Mouse (Mus musculus): ENCODE measurements around the gene Elk4. TPM values are rescaled to one million over a fixed set of nuclear protein-coding genes. Genes with fewer than 3 reads are reported as not detected.

The Elk4 gene
- total and polyA plus RNA-seq, 2 experiments = 17.2 to 39.4 TPM

- H3K27ac ChIP-seq (replicated peaks; ENCODE audit: insufficient read depth, low read depth, low read length) = peak overlapping the region; percentile 99
- WGBS = 74% methylated on average over 4 of the region's 4 CpGs
- peak overlapping the region; percentile 49 for H3K9ac ChIP-seq (ENCODE audit: low read depth, low read length)
- DNase-seq (ENCODE audit: extremely low read depth, low read depth, low spot score) = peak; percentile 50
- no peaks in the 10 kb centered on the region for H3K79me2 ChIP-seq (ENCODE audit: control insufficient read depth, insufficient read depth, low read length)
- H3K4me1 ChIP-seq (ENCODE audit: control insufficient read depth, insufficient read depth, low read length) = peaks cover 33% of the 10 kb centered on the region
- TF ChIP-seq POLR2A (IDR thresholded peaks at IDR 0.05; ENCODE audit: extremely low read depth, insufficient read depth, low read length) (no peak), CTCF (IDR thresholded peaks at IDR 0.05; ENCODE audit: low read depth, low read length) (no peak)
- H3K36me3 ChIP-seq (ENCODE audit: control insufficient read depth, insufficient read depth, low read length) = peaks cover 2% of the 10 kb centered on the region; the same call in 1 of the 2 replicates
- H3K4me3 ChIP-seq (ENCODE audit: insufficient read depth, low read depth, low read length) = no peak overlapping the region
- no peaks in the 10 kb centered on the region for H3K27me3 ChIP-seq (ENCODE audit: control insufficient read depth, insufficient read depth, low read length)
These were observed 17.9 kb upstream of the Elk4 start for GRCm38 (mm10) chr1:131989476-131989875.

GRCm38 (mm10) chr1:131990083-131990760, 17.2 kb upstream of the Elk4 start:
- H3K9ac ChIP-seq (ENCODE audit: low read depth, low read length) = peak overlapping the region; percentile 49
- no peak overlapping the region for H3K4me3 ChIP-seq (ENCODE audit: insufficient read depth, low read depth, low read length)
- TF ChIP-seq CTCF (IDR thresholded peaks at IDR 0.05; ENCODE audit: low read depth, low read length) (no peak), POLR2A (IDR thresholded peaks at IDR 0.05; ENCODE audit: extremely low read depth, insufficient read depth, low read length) (no peak)
- 17% methylated on average over 9 of the region's 9 CpGs for WGBS
- H3K27ac ChIP-seq (replicated peaks; ENCODE audit: insufficient read depth, low read depth, low read length) = peak overlapping the region; percentile 99
- peaks cover 33% of the 10 kb centered on the region for H3K4me1 ChIP-seq (ENCODE audit: control insufficient read depth, insufficient read depth, low read length)
- H3K79me2 ChIP-seq (ENCODE audit: control insufficient read depth, insufficient read depth, low read length) = no peaks in the 10 kb centered on the region
- peaks cover 2% of the 10 kb centered on the region; the same call in 1 of the 2 replicates for H3K36me3 ChIP-seq (ENCODE audit: control insufficient read depth, insufficient read depth, low read length)
- DNase-seq (ENCODE audit: extremely low read depth, low read depth, low spot score) = peak; percentile 96
- no peaks in the 10 kb centered on the region for H3K27me3 ChIP-seq (ENCODE audit: control insufficient read depth, insufficient read depth, low read length)

GRCm38 (mm10) chr1:131992561-131993001, 14.8 kb upstream of the Elk4 start:
- peak; percentile 99 for DNase-seq (ENCODE audit: extremely low read depth, low read depth, low spot score)
- Histone ChIP-seq H3K4me3 (ENCODE audit: insufficient read depth, low read depth, low read length) (no peak overlapping the region), H3K9ac (ENCODE audit: low read depth, low read length) (peak overlapping the region; percentile 17), H3K4me1 (ENCODE audit: control insufficient read depth, insufficient read depth, low read length) (peaks cover 33% of the 10 kb centered on the region), H3K79me2 (ENCODE audit: control insufficient read depth, insufficient read depth, low read length) (no peaks in the 10 kb centered on the region), H3K27me3 (ENCODE audit: control insufficient read depth, insufficient read depth, low read length) (no peaks in the 10 kb centered on the region), H3K27ac (replicated peaks; ENCODE audit: insufficient read depth, low read depth, low read length) (peak overlapping the region; percentile 88), H3K36me3 (ENCODE audit: control insufficient read depth, insufficient read depth, low read length) (no peaks in the 10 kb centered on the region)
- 12% methylated on average over 7 of the region's 7 CpGs for WGBS
- TF ChIP-seq CTCF (IDR thresholded peaks at IDR 0.05; ENCODE audit: low read depth, low read length) (no peak), POLR2A (IDR thresholded peaks at IDR 0.05; ENCODE audit: extremely low read depth, insufficient read depth, low read length) (no peak)

- Histone ChIP-seq H3K27ac (replicated peaks; ENCODE audit: insufficient read depth, low read depth, low read length) (peak overlapping the region; percentile 87), H3K4me1 (ENCODE audit: control insufficient read depth, insufficient read depth, low read length) (peaks cover 32% of the 10 kb centered on the region), H3K27me3 (ENCODE audit: control insufficient read depth, insufficient read depth, low read length) (no peaks in the 10 kb centered on the region), H3K79me2 (ENCODE audit: control insufficient read depth, insufficient read depth, low read length) (no peaks in the 10 kb centered on the region), H3K36me3 (ENCODE audit: control insufficient read depth, insufficient read depth, low read length) (no peaks in the 10 kb centered on the region), H3K4me3 (ENCODE audit: insufficient read depth, low read depth, low read length) (no peak overlapping the region), H3K9ac (ENCODE audit: low read depth, low read length) (peak overlapping the region; percentile 29; the same call in 1 of the 2 replicates)
- no peak for TF ChIP-seq CTCF (IDR thresholded peaks at IDR 0.05; ENCODE audit: low read depth, low read length)
- TF ChIP-seq POLR2A (IDR thresholded peaks at IDR 0.05; ENCODE audit: extremely low read depth, insufficient read depth, low read length) = no peak
- WGBS = 54% methylated on average over 12 of the region's 12 CpGs
- DNase-seq (ENCODE audit: extremely low read depth, low read depth, low spot score) = peak; percentile 94
These were observed 14.0 kb upstream of the Elk4 start for GRCm38 (mm10) chr1:131993169-131994040.

- no peak overlapping the region for H3K9ac ChIP-seq (ENCODE audit: low read depth, low read length)
- no peak overlapping the region for H3K27ac ChIP-seq (replicated peaks; ENCODE audit: insufficient read depth, low read depth, low read length)
- WGBS = 50% methylated on average over 4 of the region's 4 CpGs
- H3K4me1 ChIP-seq (ENCODE audit: control insufficient read depth, insufficient read depth, low read length) = peaks cover 23% of the 10 kb centered on the region
- H3K79me2 ChIP-seq (ENCODE audit: control insufficient read depth, insufficient read depth, low read length) = no peaks in the 10 kb centered on the region
- H3K4me3 ChIP-seq (ENCODE audit: insufficient read depth, low read depth, low read length) = no peak overlapping the region
- DNase-seq (ENCODE audit: extremely low read depth, low read depth, low spot score) = peak; percentile 59
- no peaks in the 10 kb centered on the region for H3K36me3 ChIP-seq (ENCODE audit: control insufficient read depth, insufficient read depth, low read length)
- H3K27me3 ChIP-seq (ENCODE audit: control insufficient read depth, insufficient read depth, low read length) = no peaks in the 10 kb centered on the region
- TF ChIP-seq POLR2A (IDR thresholded peaks at IDR 0.05; ENCODE audit: extremely low read depth, insufficient read depth, low read length) (no peak), CTCF (IDR thresholded peaks at IDR 0.05; ENCODE audit: low read depth, low read length) (no peak)
These were observed 12.3 kb upstream of the Elk4 start for GRCm38 (mm10) chr1:131995062-131995461.
